Mouse (Mus musculus): Measurements from ENCODE around the gene Cyp4a10. TPM values are rescaled to one million over a fixed set of nuclear protein-coding genes. Genes with fewer than 3 reads are reported as not detected.
"Not testable (repeated sequence)": the region's sequence is repeated elsewhere in the genome, so short reads cannot be mapped to it uniquely, and the experiment has no call there.

The Cyp4a10 gene
- polyA plus RNA-seq, 1 experiment from 2014 or later, result not detected

- WGBS, result 40% methylated on average over 2 of the region's 2 CpGs
- no peak overlapping the region for H3K4me2 ChIP-seq (ENCODE audit: low read depth, low read length)
- H3K36me3 ChIP-seq (ENCODE audit: control insufficient read depth, insufficient read depth, low read length), result no peaks in the 10 kb centered on the region
- no peak overlapping the region for H3K4me3 ChIP-seq (ENCODE audit: low read length)
- no peaks in the 10 kb centered on the region for H3K9me3 ChIP-seq (ENCODE audit: control insufficient read depth, low read length)
- no peaks in the 10 kb centered on the region for H3K27me3 ChIP-seq (ENCODE audit: control insufficient read depth, insufficient read depth, low read depth, low read length)
- no peak overlapping the region for H3K9ac ChIP-seq (ENCODE audit: low read length)
- H3K4me1 ChIP-seq (replicated peaks; ENCODE audit: control insufficient read depth, insufficient read depth, low read length), result no peaks in the 10 kb centered on the region
- no peak overlapping the region for H3K27ac ChIP-seq (ENCODE audit: low read length)
- peak; percentile 66 for ATAC-seq (ENCODE audit: low read depth)
These were observed 28.2 kb downstream of the Cyp4a10 start for GRCm38 (mm10) chr4:115546141-115546828.

- Histone ChIP-seq H3K4me2 (ENCODE audit: low read depth, low read length) (no peak overlapping the region), H3K27ac (ENCODE audit: low read length) (no peak overlapping the region), H3K4me3 (ENCODE audit: low read length) (no peak overlapping the region), H3K27me3 (ENCODE audit: control insufficient read depth, insufficient read depth, low read depth, low read length) (no peaks in the 10 kb centered on the region), H3K9me3 (ENCODE audit: control insufficient read depth, low read length) (no peaks in the 10 kb centered on the region), H3K4me1 (replicated peaks; ENCODE audit: control insufficient read depth, insufficient read depth, low read length) (no peaks in the 10 kb centered on the region), H3K36me3 (ENCODE audit: control insufficient read depth, insufficient read depth, low read length) (no peaks in the 10 kb centered on the region), H3K9ac (ENCODE audit: low read length) (no peak overlapping the region)
- WGBS, result 94% methylated on average over 3 of the region's 3 CpGs
- ATAC-seq (ENCODE audit: low read depth), result no peak
These were observed 34.7 kb downstream of the Cyp4a10 start for GRCm38 (mm10) chr4:115552726-115553125.

GRCm38 (mm10) chr4:115555513-115555912, 37.4 kb downstream of the Cyp4a10 start:
- Histone ChIP-seq H3K36me3 (ENCODE audit: control insufficient read depth, insufficient read depth, low read length) (no peaks in the 10 kb centered on the region), H3K4me1 (replicated peaks; ENCODE audit: control insufficient read depth, insufficient read depth, low read length) (no peaks in the 10 kb centered on the region), H3K4me2 (ENCODE audit: low read depth, low read length) (no peak overlapping the region), H3K9ac (ENCODE audit: low read length) (no peak overlapping the region), H3K4me3 (ENCODE audit: low read length) (no peak overlapping the region), H3K27me3 (ENCODE audit: control insufficient read depth, insufficient read depth, low read depth, low read length) (no peaks in the 10 kb centered on the region), H3K9me3 (ENCODE audit: control insufficient read depth, low read length) (no peaks in the 10 kb centered on the region), H3K27ac (ENCODE audit: low read length) (no peak overlapping the region)
- ATAC-seq (ENCODE audit: low read depth), result no peak
- 58% methylated on average over 2 of the region's 2 CpGs for WGBS

GRCm38 (mm10) chr4:115557861-115558561, 39.9 kb downstream of the Cyp4a10 start:
- WGBS, result 64% methylated on average over 4 of the region's 4 CpGs
- no peak for ATAC-seq (ENCODE audit: low read depth)
- H3K9me3 ChIP-seq (ENCODE audit: control insufficient read depth, low read length), result no peaks in the 10 kb centered on the region
- no peak overlapping the region for H3K27ac ChIP-seq (ENCODE audit: low read length)
- no peaks in the 10 kb centered on the region for H3K36me3 ChIP-seq (ENCODE audit: control insufficient read depth, insufficient read depth, low read length)
- H3K27me3 ChIP-seq (ENCODE audit: control insufficient read depth, insufficient read depth, low read depth, low read length), result no peaks in the 10 kb centered on the region
- H3K4me3 ChIP-seq (ENCODE audit: low read length), result no peak overlapping the region
- H3K9ac ChIP-seq (ENCODE audit: low read length), result no peak overlapping the region
- H3K4me2 ChIP-seq (ENCODE audit: low read depth, low read length), result no peak overlapping the region
- no peaks in the 10 kb centered on the region for H3K4me1 ChIP-seq (replicated peaks; ENCODE audit: control insufficient read depth, insufficient read depth, low read length)

GRCm38 (mm10) chr4:115561236-115561635, 43.2 kb downstream of the Cyp4a10 start:
- H3K9me3 ChIP-seq (ENCODE audit: control insufficient read depth, low read length); H3K27me3 ChIP-seq (ENCODE audit: control insufficient read depth, insufficient read depth, low read depth, low read length); H3K4me3 ChIP-seq (ENCODE audit: low read length); H3K4me1 ChIP-seq (replicated peaks; ENCODE audit: control insufficient read depth, insufficient read depth, low read length); H3K9ac ChIP-seq (ENCODE audit: low read length); H3K36me3 ChIP-seq (ENCODE audit: control insufficient read depth, insufficient read depth, low read length); H3K27ac ChIP-seq (ENCODE audit: low read length); H3K4me2 ChIP-seq (ENCODE audit: low read depth, low read length); ATAC-seq (ENCODE audit: low read depth): not testable (repeated sequence)
- WGBS, result 72% methylated on average over 5 of the region's 5 CpGs

GRCm38 (mm10) chr4:115563401-115563800, 45.3 kb downstream of the Cyp4a10 start, which contains the start of gene Cyp4a31:
TSS of gene Cyp4a31 (plus strand) at chr4:115563649.
- WGBS, result 67% methylated on average over 3 of the region's 3 CpGs
- no peak within 1 kb of the TSS for H3K4me3 ChIP-seq (ENCODE audit: low read length)
- no peaks in the 10 kb centered on the region for H3K36me3 ChIP-seq (ENCODE audit: control insufficient read depth, insufficient read depth, low read length)
- H3K4me1 ChIP-seq (replicated peaks; ENCODE audit: control insufficient read depth, insufficient read depth, low read length), result no peaks in the 10 kb centered on the region
- H3K27ac ChIP-seq (ENCODE audit: low read length), result no peak within 1 kb of the TSS
- H3K9me3 ChIP-seq (ENCODE audit: control insufficient read depth, low read length), result no peaks in the 10 kb centered on the region
- H3K9ac ChIP-seq (ENCODE audit: low read length), result no peak within 1 kb of the TSS
- H3K4me2 ChIP-seq (ENCODE audit: low read depth, low read length), result no peak within 1 kb of the TSS
- no peaks in the 10 kb centered on the region for H3K27me3 ChIP-seq (ENCODE audit: control insufficient read depth, insufficient read depth, low read depth, low read length)
- ATAC-seq (ENCODE audit: low read depth), result no peak

GRCm38 (mm10) chr4:115564469-115565225, 46.6 kb downstream of the Cyp4a10 start:
- H3K27me3 ChIP-seq (ENCODE audit: control insufficient read depth, insufficient read depth, low read depth, low read length); H3K9ac ChIP-seq (ENCODE audit: low read length); H3K36me3 ChIP-seq (ENCODE audit: control insufficient read depth, insufficient read depth, low read length); H3K4me3 ChIP-seq (ENCODE audit: low read length); ATAC-seq (ENCODE audit: low read depth); H3K4me2 ChIP-seq (ENCODE audit: low read depth, low read length); H3K9me3 ChIP-seq (ENCODE audit: control insufficient read depth, low read length); H3K27ac ChIP-seq (ENCODE audit: low read length); H3K4me1 ChIP-seq (replicated peaks; ENCODE audit: control insufficient read depth, insufficient read depth, low read length): not testable (repeated sequence)
- 65% methylated on average over 6 of the region's 6 CpGs for WGBS

GRCm38 (mm10) chr4:115575255-115575654, 57.2 kb downstream of the Cyp4a10 start:
- no peak overlapping the region for H3K4me2 ChIP-seq (ENCODE audit: low read depth, low read length)
- no peak for ATAC-seq (ENCODE audit: low read depth)
- H3K4me1 ChIP-seq (replicated peaks; ENCODE audit: control insufficient read depth, insufficient read depth, low read length), result no peaks in the 10 kb centered on the region
- no peaks in the 10 kb centered on the region for H3K36me3 ChIP-seq (ENCODE audit: control insufficient read depth, insufficient read depth, low read length)
- no peaks in the 10 kb centered on the region for H3K27me3 ChIP-seq (ENCODE audit: control insufficient read depth, insufficient read depth, low read depth, low read length)
- no peak overlapping the region for H3K4me3 ChIP-seq (ENCODE audit: low read length)
- H3K9ac ChIP-seq (ENCODE audit: low read length), result no peak overlapping the region
- 67% methylated on average over 3 of the region's 3 CpGs for WGBS
- no peak overlapping the region for H3K27ac ChIP-seq (ENCODE audit: low read length)
- H3K9me3 ChIP-seq (ENCODE audit: control insufficient read depth, low read length), result no peaks in the 10 kb centered on the region

- H3K27me3 ChIP-seq (ENCODE audit: control insufficient read depth, insufficient read depth, low read depth, low read length), result no peaks in the 10 kb centered on the region
- ATAC-seq (ENCODE audit: low read depth), result peak; percentile 85
- no peaks in the 10 kb centered on the region for H3K36me3 ChIP-seq (ENCODE audit: control insufficient read depth, insufficient read depth, low read length)
- WGBS, result 51% methylated on average over 2 of the region's 2 CpGs
- no peak overlapping the region for H3K4me2 ChIP-seq (ENCODE audit: low read depth, low read length)
- H3K4me3 ChIP-seq (ENCODE audit: low read length), result no peak overlapping the region
- no peaks in the 10 kb centered on the region for H3K9me3 ChIP-seq (ENCODE audit: control insufficient read depth, low read length)
- H3K4me1 ChIP-seq (replicated peaks; ENCODE audit: control insufficient read depth, insufficient read depth, low read length), result no peaks in the 10 kb centered on the region
- no peak overlapping the region for H3K9ac ChIP-seq (ENCODE audit: low read length)
- no peak overlapping the region for H3K27ac ChIP-seq (ENCODE audit: low read length)
These were observed 57.7 kb downstream of the Cyp4a10 start for GRCm38 (mm10) chr4:115575776-115576175.

Data from lung, embryonic 16.5 days (tissue).